Mouse (Mus musculus) megakaryocyte, embryonic 14.5 days (primary cell): ENCODE data around the gene Tmem43.

Experiments used
- FLI1 ChIP-seq: IDR thresholded peaks from 2 replicates; pipeline ENCODE4 v1.6.1; 2012; ENCODE audit warnings: low read length, inconsistent platforms, mixed read lengths
- GATA1 ChIP-seq: IDR thresholded peaks from 3 replicates; pipeline ENCODE4 v1.6.1; 2012; ENCODE audit warnings: mixed read lengths, low read length, inconsistent platforms, borderline replicate concordance

- TF ChIP-seq GATA1 (no peak), FLI1 (no peak)
These were observed 32.5 kb downstream of the Tmem43 start for GRCm38 (mm10) chr6:91506036-91506435.
